Mouse (Mus musculus) liver, adult 2 months (tissue): ENCODE data around the gene Sugp1.

ENCODE experiments used
- CTCF ChIP-seq: fragments of 200-500 bp; IDR thresholded peaks from 2 replicates; pipeline ENCODE4 v1.5.1; 2011; ENCODE audit warnings: low read depth, low read length, control low read depth
- POLR2A ChIP-seq: fragments of 200-500 bp; IDR thresholded peaks from 2 replicates; pipeline ENCODE4 v1.6.1; 2011; ENCODE audit warnings: low read length, control low read depth; ENCODE audit not compliant: insufficient read depth; ENCODE audit errors: extremely low read depth

GRCm38 (mm10) chr8:70012763-70013162 is 29.9 kb upstream of the Sugp1 start:
- TF ChIP-seq CTCF (no peak), POLR2A (no peak)
